Mouse (Mus musculus): Measurements from ENCODE around the gene Foxo1.

The Foxo1 gene

GRCm38 (mm10) chr3:52267652-52268486 is at the start of gene Foxo1:
Gene Foxo1, plus strand, starts transcription at chr3:52268336.
- in situ Hi-C loops (cut with MboI; ENCODE audit: low pct_unique_long_range_greater_than_20kb in 1 of 2, low sequenced_read_pairs in 2 of 2, unreplicated experiment in 1 of 2), result loop anchor here (25.0 kb wide), 2 partner anchors 494 to 669 kb away; no protein-coding TSS in a partner anchor

GRCm38 (mm10) chr3:52218864-52219263 is 49.3 kb upstream of the Foxo1 start:
- in situ Hi-C loops (cut with MboI; ENCODE audit: low pct_unique_long_range_greater_than_20kb in 1 of 2, low sequenced_read_pairs in 2 of 2, unreplicated experiment in 1 of 2), result no loop called here

DNA sequence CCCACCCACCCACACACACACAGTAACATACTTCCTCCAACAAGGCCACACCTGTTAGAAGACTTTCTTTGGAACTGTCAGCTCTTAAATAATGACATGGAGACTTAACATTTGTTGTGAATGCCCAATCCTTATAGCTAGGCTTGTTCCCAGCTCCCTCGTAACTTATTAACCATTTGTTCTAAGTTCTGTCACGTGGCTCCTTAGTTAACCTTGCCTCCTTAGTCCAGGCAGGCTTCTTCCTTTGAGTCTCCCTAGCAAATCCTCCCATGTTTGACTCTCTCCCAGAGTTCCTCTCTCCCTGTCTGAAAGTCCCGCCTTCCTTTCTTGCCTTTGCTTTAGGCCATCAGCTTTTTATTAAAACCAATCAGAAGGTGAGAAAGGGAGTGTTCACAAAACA is 47.1 kb upstream of the Foxo1 start:
- in situ Hi-C loops (cut with MboI; ENCODE audit: low pct_unique_long_range_greater_than_20kb in 1 of 2, low sequenced_read_pairs in 2 of 2, unreplicated experiment in 1 of 2), result no loop called here

GRCm38 (mm10) chr3:52221931-52222330 is 46.2 kb upstream of the Foxo1 start:
- in situ Hi-C loops (cut with MboI; ENCODE audit: low pct_unique_long_range_greater_than_20kb in 1 of 2, low sequenced_read_pairs in 2 of 2, unreplicated experiment in 1 of 2), result no loop called here

GRCm38 (mm10) chr3:52236488-52236887 is 31.6 kb upstream of the Foxo1 start:
- in situ Hi-C loops (cut with MboI; ENCODE audit: low pct_unique_long_range_greater_than_20kb in 1 of 2, low sequenced_read_pairs in 2 of 2, unreplicated experiment in 1 of 2), result loop anchor here (25.0 kb wide), 2 partner anchors 699 to 749 kb away; partner anchors contain the start of gene Rab33b (in 1 of the 2)

DNA sequence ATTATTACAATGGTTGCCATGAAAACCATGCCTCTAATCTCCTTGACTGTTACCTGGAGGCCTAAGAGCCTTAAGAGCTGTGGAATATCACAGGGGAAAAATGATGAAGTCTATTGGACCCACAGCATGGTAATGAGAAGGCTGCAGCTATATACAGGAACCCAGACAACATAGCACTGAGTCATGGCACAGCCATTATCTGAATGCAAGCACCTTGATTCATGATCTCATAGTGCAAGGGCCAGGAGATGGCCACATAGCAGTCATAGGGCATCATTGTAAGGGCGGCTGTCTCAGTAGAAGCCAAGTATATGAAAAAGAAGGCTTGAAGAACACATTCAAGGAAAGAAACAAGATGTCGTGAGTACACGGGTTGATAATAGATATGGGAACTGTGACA is 31.0 kb upstream of the Foxo1 start:
- in situ Hi-C loops (cut with MboI; ENCODE audit: low pct_unique_long_range_greater_than_20kb in 1 of 2, low sequenced_read_pairs in 2 of 2, unreplicated experiment in 1 of 2), result loop anchor here (25.0 kb wide), 2 partner anchors 700 to 750 kb away; partner anchors contain the start of gene Rab33b (in 1 of the 2)

DNA sequence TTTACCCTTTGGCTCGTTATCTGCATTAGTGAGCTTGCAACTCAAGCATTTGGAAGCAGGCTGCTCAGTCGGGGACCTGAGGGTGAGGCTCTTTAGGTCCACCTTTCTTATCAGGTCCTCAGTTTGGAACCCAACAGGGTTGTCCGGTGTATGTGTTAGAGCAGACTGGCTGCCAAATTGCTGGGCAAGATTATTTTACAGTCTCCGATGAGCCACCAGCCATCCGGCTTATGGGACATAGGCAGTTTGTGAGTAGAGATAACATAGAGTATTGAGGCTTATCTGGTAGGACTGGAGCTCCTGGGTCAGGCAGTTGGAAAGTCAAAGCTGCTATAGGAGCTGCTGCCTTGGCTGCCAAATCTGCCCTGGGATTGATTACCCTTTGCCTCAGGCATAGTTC is 27.1 kb upstream of the Foxo1 start:
- in situ Hi-C loops (cut with MboI; ENCODE audit: low pct_unique_long_range_greater_than_20kb in 1 of 2, low sequenced_read_pairs in 2 of 2, unreplicated experiment in 1 of 2), result loop anchor here (25.0 kb wide), 2 partner anchors 704 to 754 kb away; partner anchors contain the start of gene Rab33b (in 1 of the 2)

DNA sequence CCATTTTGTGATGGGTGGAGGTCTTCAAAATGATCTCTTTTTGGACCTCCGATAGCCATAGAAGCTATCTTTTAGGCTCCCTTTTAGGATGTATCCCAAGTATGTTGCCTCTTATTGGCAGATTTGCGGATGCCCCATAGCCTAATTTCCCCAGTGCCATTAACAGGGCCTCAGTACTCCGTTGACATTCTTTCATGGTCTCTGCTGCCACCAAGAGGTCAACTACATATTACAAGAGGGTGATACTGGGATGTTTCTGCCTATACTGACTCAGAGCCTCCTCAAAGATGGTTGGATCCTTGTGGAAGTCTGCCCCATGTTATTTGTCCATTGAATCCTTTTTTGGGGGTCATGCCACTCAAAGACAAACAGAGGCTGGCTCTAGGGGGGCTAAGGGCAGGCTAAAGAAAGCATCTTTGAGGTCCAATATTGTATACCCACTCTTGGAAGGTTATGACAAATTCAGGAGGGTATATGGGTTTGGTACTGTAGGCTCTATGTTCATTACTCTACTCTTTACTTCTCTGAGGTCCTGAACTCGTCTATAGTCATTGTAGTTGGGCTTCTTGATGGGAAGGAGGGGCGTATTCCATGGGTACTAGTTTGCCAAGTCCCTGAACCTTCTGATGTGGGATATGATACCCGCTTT is 25.6 kb upstream of the Foxo1 start:
- in situ Hi-C loops (cut with MboI; ENCODE audit: low pct_unique_long_range_greater_than_20kb in 1 of 2, low sequenced_read_pairs in 2 of 2, unreplicated experiment in 1 of 2), result loop anchor here (25.0 kb wide), 2 partner anchors 705 to 755 kb away; partner anchors contain the start of gene Rab33b (in 1 of the 2)

GRCm38 (mm10) chr3:52243271-52244021 is 24.7 kb upstream of the Foxo1 start:
- in situ Hi-C loops (cut with MboI; ENCODE audit: low pct_unique_long_range_greater_than_20kb in 1 of 2, low sequenced_read_pairs in 2 of 2, unreplicated experiment in 1 of 2), result loop anchor here (25.0 kb wide), 2 partner anchors 706 to 756 kb away; partner anchors contain the start of gene Rab33b (in 1 of the 2)

DNA sequence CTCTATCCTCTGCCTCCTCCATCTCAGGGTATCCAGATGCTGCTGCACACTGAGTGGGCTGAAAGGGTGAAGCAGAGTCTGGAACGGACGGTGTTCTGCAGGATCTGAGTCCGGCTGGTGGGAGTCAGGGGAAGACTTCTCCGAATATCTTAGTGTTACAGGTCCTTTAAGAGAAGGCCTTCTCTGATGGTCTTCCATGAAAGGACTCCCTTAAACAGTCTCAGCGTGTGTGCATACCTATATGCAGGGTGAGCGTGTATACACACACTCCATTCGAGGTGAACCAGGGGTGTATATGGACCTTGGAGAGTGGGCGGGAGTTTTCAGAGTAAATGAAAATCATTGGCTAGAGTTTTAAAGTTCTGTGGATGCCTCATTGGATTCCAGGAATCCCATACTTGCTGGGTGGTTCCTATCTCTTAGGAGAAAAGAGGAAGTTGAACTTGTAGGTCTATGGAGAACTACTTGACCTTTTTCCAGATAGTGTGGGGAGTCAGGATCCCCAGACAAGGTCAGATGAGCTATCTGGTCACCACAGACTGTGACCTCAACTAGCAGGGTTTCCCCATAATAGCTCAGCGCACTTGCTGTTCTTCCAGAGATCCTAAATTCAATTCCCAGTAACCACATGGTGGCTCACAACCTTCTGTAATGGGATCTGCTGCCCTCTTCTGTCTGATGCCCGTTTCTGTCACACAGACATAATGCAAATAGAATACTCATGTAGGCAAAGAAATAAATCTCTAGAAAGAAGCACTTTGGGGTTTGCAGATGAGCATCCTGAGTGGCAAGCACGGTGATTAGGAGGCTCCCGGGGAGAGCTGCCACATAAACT is 21.9 kb upstream of the Foxo1 start:
- in situ Hi-C loops (cut with MboI; ENCODE audit: low pct_unique_long_range_greater_than_20kb in 1 of 2, low sequenced_read_pairs in 2 of 2, unreplicated experiment in 1 of 2), result loop anchor here (25.0 kb wide), 2 partner anchors 709 to 759 kb away; partner anchors contain the start of gene Rab33b (in 1 of the 2)

GRCm38 (mm10) chr3:52251184-52251583 is 17.0 kb upstream of the Foxo1 start:
- in situ Hi-C loops (cut with MboI; ENCODE audit: low pct_unique_long_range_greater_than_20kb in 1 of 2, low sequenced_read_pairs in 2 of 2, unreplicated experiment in 1 of 2), result loop anchor here (10.0 to 25.0 kb wide), 3 partner anchors 511 to 686 kb away; no protein-coding TSS in a partner anchor

GRCm38 (mm10) chr3:52253656-52254461 is 14.3 kb upstream of the Foxo1 start:
- in situ Hi-C loops (cut with MboI; ENCODE audit: low pct_unique_long_range_greater_than_20kb in 1 of 2, low sequenced_read_pairs in 2 of 2, unreplicated experiment in 1 of 2), result loop anchor here (10.0 to 25.0 kb wide), 3 partner anchors 508 to 683 kb away; no protein-coding TSS in a partner anchor

DNA sequence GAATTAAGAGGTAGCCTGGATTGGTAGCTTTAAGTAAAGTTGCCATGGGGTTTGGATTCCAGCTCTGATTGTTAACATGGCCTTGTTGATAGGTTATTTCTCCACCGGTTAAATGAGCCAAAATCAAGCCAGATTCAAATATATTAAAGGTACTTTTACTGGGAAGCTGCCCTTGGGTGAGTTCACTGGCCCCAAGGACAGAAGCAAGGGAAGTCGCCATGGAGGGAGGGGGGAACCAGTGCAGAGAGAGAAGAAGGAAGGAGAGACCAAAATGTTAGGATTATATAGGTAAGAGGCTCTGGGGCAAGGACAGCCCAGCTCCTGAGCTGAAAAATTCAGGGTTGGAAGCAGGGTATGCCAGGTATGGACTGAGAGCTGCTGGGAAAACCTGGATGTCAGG is 13.6 kb upstream of the Foxo1 start:
- in situ Hi-C loops (cut with MboI; ENCODE audit: low pct_unique_long_range_greater_than_20kb in 1 of 2, low sequenced_read_pairs in 2 of 2, unreplicated experiment in 1 of 2), result loop anchor here (10.0 to 25.0 kb wide), 3 partner anchors 508 to 683 kb away; no protein-coding TSS in a partner anchor

GRCm38 (mm10) chr3:52257782-52258441 is 10.2 kb upstream of the Foxo1 start:
- in situ Hi-C loops (cut with MboI; ENCODE audit: low pct_unique_long_range_greater_than_20kb in 1 of 2, low sequenced_read_pairs in 2 of 2, unreplicated experiment in 1 of 2), result loop anchor here (10.0 to 25.0 kb wide), 3 partner anchors 504 to 679 kb away; no protein-coding TSS in a partner anchor

- in situ Hi-C loops (cut with MboI; ENCODE audit: low pct_unique_long_range_greater_than_20kb in 1 of 2, low sequenced_read_pairs in 2 of 2, unreplicated experiment in 1 of 2), result loop anchor here (10.0 to 25.0 kb wide), 3 partner anchors 504 to 679 kb away; no protein-coding TSS in a partner anchor
These were observed 9.6 kb upstream of the Foxo1 start for GRCm38 (mm10) chr3:52258532-52258931.

Measured in mouse embryonic stem cell (cell line).